Mouse (Mus musculus): ENCODE data around the gene Bcl9l.
"Not testable (repeated sequence)": the region's sequence is repeated elsewhere in the genome, so short reads cannot be mapped to it uniquely, and the experiment has no call there.

Bcl9l gene

DNA sequence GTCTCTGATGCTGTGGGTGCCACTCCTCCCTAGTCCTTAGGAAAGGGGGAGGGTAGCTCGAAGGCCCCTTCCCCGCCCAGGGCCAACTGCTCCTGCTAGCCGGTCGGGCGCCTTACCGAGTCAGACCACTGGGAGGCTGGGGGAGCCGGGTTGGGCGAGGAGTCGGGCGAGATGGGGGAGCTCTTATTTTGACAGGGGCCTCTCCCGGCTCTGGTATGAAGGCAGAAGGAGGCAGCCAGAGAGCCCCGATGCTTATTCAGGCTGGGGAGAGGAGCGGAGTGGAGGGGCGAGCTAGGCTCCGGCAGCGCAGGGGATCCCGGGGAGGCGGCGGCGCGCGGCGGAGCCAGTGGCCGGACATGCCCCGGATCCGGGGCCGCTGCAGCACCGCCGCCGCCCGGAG lies at the start of gene Bcl9l:
TSS of gene Bcl9l (plus strand) at position 274 of the 400 bp plus-strand sequence.
- peak; percentile 96 for DNase-seq (ENCODE audit: inconsistent ontology term)

DNA sequence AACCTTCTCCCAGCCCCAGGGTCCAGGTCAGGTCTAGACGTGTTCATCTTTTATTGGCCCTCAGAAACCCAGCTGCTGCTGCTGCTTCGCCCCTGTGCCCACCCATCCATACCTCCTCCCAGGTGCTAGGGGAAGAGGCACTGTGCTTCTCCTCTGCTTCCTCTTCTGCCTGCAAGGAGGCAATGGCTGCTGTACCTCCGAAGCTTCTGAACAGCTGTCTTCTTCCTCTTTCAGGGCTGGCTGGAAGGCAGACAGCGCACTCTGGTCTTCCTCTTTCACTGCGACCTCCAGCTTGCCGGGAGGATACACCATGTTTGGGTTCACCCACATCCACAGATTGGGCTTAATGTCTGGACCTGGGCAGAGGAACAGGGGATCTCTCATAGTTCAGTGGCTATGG lies 46.9 kb upstream of the Bcl9l start:
- DNase-seq (ENCODE audit: inconsistent ontology term), result no peak

DNA sequence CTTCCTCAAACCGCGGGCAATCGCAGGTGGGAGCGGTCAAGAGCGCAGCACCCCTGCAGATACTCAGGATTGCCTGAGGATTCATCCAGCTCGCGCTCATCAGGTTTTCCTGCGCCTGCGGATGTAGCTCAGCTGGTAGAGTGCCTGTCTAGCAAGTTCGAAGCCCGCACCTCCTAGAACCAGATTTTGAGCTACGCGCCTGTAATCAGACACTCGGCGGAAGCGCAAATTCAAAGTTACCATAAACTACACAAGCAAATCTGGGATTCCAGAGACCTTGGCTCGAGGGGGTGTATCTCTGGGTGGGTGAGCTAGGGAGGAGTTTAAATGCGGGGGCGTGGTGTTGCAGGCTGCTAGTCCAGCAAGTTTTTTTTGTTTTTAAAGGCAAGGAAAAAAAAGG lies 41.7 kb upstream of the Bcl9l start, which contains the start of gene Foxr1:
TSS of gene Foxr1 (minus strand) at position 176 of the 400 bp plus-strand sequence.
- no peak for DNase-seq (ENCODE audit: inconsistent ontology term)

DNA sequence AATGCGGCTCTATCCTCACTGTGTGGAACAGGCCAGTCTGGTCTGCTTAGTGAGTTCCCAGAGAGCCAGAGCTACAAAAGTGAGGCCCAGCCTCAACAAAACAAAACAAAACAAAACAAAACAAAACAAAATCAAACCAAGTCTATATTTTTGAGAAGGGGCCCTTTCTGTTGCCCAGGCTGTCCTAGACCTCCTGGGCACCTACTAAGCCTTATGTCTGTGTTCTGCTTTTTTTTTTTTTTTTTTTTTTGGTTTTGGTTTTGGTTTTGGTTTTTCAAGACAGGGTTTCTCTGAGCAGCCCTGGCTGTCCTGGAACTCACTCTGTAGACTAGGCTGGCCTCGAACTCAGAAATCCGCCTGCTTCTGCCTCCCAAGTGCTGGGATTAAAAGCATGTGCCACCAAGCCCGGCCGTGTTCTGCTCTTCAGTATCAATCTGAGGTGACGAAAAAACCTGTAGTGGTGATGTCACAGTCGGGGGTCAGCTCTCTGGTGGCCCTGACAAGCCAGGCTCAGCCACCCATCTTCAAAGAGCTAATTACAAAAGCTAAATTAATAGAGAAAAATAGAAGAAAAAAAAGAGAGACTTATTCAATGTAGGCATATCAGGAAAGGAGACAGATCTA lies 38.1 kb upstream of the Bcl9l start:
- DNase-seq (ENCODE audit: inconsistent ontology term), result not testable (repeated sequence)

DNA sequence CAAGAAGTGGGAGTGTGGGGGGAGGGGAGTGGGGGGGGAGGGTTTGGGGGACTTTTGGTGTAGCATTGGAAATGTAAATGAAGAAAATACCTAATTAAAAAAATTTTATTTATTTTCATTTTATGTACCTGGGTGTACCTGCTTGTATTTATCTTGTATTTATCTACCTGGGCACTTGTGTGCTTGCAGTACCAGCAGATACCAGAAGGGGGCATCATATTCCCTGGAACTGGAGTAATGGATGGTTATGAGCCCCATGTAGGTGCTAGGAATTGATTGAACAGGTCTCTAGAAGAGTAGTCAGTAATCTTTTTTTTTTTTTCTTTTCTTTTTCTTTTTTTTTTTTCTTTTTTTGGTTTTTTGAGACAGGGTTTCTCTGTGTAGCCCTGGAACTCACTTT lies 32.2 kb upstream of the Bcl9l start:
- no peak for DNase-seq (ENCODE audit: inconsistent ontology term)

DNA sequence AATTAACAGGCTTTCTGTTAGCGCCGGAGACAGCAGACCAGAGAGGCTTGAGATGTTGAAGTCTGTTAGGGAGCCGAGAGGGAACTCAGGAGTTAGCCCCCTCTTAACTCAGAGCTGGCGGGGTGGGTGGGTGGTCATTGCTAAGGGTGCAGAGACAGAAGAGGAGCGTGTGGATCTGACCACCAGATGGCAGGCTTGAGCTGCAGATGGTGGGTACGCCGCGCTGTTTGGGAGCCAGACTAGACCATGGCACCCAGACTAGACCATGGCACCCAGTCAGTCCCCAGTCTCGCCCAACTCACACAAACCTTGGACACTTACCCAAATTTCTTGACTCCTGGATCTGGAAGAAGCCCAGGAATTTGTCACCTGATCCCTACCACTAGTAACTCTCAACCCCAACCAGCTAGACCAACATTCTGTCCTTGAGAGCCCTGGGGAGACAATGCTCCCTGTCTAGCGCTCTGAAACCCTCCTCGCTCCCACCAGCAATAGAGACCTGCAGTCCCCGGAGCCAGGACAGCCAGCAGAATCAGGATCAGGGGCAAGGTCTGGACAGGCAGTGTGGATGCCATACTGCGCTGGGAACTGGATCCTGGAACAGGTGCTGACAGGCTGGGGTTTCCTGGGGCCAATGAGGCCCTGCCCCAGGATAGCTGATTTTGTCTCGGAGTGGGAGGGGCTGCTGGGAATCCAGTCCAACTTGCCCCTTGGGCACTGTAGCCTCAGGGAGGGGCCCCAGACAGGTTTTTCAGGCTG lies 28.3 kb upstream of the Bcl9l start:
- peak; percentile 64 for DNase-seq (ENCODE audit: inconsistent ontology term)

DNA sequence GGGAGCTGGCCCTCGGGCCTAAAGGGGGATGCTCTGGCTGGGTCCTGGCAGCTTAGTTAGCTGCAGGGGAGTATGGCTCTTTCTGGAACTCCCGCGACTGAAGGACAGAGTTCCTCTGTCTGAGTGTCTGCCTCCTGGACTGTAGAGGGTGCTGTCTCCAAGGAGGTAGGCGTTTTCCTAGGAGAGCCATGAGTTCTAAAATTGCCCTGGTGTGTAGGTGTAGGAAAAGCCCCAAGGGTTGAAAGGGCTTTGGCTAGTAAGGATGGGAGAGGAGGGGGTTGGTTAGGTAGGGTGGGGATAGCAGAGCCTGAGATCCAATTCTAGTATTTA lies 27.8 kb upstream of the Bcl9l start, which contains the start of gene Upk2:
TSS of gene Upk2 (minus strand) at position 86 of the 330 bp plus-strand sequence.
- no peak for DNase-seq (ENCODE audit: inconsistent ontology term)

DNA sequence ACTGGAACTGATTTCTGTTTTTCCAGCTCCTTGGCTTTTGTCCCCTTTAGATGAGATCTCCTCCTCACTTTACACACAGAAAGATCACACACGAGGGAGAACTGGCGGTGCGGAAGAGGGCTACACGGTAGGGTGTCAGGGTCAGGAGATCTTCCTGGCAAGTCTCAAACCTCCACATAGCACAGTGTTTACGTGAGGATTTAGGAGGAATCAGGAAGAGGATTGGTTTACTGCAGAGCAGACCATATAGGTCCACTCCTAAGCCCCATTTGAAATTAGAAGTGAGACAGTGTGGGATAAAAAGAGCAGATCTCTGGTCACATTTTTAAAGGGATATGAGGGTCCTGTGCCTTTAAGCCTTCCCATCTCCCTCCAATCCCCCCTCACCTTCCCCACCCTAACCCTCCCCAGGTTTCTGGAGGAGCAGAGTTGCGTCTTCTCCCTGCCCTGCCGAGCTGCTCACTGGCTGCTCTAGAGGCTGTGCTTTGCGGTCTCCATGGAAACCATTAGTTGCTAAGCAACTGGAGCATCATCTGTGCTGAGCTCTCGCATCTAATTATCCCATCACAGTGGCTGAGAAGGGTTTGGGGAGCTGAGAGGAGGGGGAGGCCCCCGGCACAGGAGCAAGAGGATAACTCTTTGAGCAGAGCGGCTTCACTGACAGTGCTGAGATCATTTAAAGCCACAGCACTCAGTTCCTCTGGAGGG lies 25.4 kb upstream of the Bcl9l start:
- DNase-seq (ENCODE audit: inconsistent ontology term), result peak; percentile 68

DNA sequence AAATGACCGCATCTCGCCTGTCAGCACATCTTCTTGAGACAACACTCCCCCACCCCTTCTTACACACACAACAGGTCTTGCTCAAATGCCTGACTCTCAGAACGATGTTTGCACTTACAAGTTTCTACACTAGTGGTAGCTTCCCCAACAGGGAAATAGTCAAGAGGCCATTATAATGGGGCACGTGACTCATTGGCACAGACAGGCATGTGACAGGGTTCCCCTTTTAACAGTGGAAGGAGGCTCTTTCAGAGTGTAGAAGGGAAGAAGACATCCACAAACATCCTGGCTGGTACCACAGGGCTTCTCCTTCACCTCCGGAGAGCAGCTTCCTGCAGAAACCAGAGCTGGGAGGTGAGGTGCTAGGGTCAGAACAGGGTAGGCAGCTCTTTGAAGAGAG lies 20.7 kb upstream of the Bcl9l start:
- no peak for DNase-seq (ENCODE audit: inconsistent ontology term)

DNA sequence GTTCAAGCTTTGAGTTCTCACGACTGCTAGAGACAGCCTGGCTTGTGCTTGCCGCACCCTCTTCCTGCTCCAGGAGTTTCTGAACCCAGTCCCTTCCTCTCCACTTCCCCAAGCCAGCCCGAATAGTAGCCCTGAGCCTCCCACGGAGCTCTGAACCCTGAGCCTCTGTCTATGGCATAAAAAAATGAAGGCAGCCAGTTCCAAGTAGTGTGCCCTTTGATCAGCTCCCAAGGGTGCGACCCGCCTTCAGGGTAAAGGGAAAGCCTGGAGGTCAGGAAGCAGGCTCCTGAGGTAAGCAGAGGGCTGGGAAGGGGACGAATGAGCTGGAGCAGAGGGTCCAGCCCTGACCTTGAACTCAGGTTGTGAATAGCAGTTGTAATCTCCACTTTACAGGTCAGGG lies 14.4 kb upstream of the Bcl9l start:
- no peak for DNase-seq (ENCODE audit: inconsistent ontology term)

DNA sequence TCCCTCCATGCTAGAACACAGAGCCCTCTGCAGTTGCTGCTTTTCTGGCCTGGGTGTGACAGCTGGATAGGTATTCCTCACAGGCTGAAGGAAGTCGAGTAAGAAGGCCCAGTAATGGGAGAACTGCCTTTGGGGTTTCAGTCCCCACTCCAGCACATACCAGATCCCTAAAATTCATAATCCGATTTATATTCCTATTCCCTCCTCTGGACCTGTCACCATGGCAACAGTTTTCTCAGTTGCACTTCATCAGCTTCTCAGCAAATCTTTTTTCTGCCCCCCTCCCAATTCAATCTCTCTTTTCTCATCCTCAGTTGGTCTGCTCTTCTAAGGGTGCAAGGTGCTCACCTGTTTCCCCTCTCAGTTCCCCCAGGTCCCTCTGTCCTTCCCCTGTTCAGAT lies 13.8 kb upstream of the Bcl9l start:
- no peak for DNase-seq (ENCODE audit: inconsistent ontology term)

DNA sequence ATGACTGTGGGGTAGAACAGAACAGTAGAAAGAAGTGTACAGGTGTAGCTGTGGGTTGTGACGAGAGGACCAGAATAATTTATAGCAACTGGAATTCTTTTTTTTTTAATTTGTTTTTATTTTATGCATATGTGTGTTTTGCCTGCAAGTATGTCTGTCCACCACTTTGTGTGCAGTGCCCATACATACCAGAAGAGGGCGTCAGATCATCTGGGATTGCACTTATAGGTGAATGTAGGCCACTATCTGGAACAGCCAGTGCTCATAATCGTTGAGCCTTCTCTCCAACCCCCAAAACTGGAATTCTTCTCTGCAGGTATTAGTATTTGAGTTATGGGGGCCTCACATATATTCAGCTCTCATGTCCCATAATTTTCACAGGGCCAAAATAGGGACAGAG lies 9.4 kb upstream of the Bcl9l start:
- DNase-seq (ENCODE audit: inconsistent ontology term), result no peak

DNA sequence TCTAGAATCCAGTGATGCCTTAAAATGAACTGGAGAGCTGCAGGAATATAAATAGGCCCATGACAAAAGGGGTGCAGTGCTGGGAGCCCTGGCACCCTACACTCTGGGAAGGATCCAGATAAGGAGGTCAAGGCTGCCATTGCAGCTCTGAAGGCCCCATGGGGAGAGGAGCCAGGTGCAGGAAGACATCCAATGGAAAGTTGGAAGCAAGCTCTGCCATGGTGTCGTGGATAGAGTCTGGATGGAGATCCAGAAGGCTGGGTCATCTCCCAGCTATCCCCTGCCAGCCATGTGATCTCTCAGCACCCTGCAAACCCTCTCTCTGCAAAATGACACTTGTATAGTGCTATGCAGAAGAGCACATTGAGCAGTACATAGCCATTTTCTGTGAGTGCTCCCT lies 8.3 kb upstream of the Bcl9l start:
- no peak for DNase-seq (ENCODE audit: inconsistent ontology term)

DNA sequence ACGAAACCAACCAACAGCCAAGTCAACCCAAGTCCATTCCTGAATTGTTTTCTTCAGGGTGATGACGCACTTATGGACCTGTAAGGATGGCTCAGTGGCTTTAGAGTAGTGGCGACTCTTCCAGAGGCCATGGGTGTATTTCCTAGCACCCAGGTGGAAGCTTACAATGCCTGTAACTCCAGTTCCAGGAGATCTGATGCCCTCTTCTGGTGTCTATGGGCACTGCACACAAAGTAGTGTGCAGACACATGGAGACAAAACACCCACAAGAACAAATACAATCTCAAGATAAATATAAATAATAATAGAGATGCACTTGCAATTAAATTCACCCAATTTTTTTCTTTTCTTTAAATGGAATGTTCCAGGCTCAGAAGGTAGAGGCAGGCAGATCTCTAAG lies 6.7 kb upstream of the Bcl9l start:
- DNase-seq (ENCODE audit: inconsistent ontology term), result no peak

DNA sequence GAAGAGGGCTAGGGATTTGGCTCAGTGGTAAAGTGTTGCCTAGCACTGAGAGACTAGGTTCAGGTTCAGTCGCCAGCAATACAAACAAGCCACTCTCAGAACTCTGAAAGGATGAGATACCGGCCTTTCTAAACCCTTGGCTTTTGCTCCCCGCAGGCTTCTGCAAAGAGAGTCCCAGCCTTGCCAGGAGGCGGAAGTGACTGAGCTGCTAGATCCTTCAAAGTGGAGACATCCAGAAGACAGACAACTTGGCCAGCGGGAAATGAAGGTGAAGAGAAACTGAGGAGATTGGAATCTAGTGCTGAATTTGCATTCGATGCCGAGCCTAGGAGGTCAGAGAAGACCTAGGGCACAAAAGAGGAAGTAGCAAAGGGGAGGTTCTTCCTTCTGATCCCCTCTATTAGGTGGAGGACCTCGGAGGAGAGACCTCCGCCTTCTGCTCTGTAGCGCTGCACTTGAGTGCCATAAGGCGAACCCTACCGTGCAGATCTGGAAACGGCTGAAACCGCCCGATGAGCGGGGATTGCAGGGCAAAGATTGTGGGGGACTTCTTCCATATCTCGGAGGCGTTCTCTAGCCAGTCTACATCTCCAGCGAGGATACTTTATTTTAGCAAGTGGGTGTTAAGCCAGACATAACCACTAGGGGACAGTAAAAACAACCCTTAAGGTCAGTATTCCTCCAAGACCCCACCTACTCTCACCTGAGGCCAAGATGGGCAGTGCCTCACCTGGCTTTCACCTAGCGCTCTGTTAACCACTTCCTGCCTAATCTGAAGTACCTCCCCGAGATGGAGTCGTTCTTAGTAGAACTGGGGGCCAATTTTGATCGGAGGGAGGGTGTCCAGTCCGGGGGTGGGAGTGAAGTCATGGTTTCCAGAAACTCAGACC lies 5.0 kb upstream of the Bcl9l start:
- peak; percentile 66 for DNase-seq (ENCODE audit: inconsistent ontology term)

DNA sequence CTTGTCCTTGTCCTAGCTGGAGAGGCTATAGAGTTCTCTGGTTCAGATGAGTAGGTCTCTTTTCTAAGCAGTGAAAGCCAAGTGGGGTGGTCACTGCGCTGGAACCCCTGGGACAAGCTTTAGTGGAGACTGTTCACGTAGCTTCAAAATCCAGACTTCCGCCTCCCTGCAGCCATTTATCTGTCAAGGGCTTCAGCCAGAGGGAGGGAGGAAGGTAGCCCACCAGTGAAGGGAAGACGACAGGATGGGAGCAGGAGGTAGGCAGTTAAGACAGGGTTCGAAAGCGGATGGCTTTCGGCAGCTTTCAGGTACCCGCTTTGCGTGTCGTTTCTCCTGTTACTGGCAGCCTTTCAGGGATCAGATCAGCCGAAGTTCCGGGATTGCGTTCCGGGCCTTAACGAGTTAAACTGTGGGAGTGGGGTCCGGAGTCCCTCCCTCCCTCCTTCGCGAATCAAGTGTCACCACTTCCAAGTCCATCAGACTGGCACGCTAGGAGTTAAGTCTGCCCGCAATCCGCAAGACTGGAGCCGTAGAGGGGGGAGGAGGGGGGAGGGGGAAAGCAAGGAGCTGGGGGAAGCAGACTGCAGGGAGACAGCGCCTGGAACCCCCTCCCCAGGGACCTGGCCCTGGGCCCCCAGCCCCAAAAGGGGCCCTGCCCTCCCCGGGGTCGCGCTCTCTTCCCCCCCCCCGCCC lies 4.2 kb upstream of the Bcl9l start:
- peak; percentile 89 for DNase-seq (ENCODE audit: inconsistent ontology term)

DNA sequence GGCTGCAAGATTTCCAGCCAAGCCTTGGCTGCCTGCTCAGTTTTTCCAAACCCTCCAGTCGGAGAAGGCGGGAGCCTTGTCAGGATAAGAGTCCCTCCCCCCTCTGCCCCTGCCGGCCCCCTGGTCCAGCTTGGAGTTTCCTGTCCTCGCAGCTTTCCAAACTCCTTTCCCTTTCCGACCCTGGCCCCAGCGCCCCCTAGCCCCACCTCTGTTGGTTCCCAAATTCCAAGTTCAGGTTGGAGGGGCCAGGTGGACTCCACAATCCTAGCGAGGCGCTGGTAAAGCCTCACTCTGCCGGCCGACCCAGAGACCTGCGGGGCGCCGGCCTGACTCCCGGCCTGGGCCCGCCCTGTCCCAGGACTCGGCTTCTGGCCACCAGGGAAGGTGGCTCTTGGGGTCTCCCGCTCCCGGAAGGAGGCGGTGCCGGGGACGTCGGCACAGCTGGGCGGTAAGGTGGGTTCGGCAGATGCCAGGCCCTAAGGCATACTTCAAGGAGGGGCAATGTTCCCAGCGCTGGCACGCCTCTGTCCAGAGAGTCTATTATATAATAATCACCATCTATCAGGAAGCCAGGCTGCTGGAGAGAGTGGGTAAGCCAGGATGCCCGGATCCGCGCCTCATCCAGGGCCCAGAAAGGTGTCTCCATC lies 3.5 kb upstream of the Bcl9l start:
- DNase-seq (ENCODE audit: inconsistent ontology term), result peak; percentile 90

DNA sequence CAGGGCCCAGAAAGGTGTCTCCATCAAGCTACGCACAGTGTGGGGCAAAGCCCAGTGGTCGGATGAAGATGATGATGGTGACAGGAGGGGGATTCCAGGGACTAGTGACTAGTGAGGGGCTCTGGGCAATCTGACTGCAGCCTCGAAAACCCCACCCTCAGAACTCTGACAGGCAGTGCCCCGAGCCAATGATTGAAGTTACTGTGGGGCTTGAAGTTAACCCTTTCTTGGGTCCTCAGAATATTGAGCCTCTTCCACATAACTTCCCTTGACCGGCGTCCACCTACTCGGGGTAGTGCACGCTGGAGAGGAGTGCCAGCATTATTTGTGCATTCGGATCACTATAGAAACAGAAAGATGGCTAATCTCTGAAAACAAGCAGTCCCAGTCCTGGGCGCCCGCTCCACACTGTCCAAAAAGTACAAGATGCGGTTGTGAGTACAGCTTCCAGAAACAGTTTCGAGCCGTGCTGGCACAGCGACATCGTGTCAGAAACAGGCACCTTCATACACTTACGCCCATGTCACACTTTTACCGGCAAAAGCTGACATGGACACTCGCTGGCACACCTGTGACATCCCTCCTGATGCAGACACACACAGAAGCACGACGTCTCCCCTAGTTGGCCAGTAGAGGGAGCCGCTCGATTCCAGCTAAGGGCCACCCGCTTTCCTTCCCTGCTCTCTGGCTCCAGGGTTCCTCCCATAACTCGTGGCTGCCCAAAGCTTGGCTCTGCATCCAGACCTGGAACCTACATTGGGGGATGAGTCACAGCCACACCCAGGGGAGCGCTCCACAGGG lies 2.8 kb upstream of the Bcl9l start:
- peak; percentile 94 for DNase-seq (ENCODE audit: inconsistent ontology term)

DNA sequence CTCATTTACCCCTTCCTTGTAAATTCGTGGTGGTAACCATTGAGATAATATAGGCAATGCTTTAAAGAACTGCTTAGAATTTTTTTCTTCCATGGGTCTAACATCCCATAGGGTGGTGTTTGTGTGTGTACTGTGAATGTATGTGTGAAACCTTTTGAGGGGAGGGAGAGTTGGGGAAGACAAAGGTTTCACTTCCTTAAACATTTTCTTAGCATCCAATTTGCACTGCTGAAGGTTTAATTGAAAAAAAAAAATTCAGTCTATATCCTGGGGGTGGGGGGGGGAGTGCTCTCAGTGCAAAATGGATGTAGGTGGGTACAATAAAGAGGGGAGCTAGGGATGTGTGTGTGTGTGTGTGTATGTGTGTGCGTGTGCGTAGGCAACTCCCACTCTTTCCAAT lies 513 bp upstream of the Bcl9l start:
- DNase-seq (ENCODE audit: inconsistent ontology term), result no peak

DNA sequence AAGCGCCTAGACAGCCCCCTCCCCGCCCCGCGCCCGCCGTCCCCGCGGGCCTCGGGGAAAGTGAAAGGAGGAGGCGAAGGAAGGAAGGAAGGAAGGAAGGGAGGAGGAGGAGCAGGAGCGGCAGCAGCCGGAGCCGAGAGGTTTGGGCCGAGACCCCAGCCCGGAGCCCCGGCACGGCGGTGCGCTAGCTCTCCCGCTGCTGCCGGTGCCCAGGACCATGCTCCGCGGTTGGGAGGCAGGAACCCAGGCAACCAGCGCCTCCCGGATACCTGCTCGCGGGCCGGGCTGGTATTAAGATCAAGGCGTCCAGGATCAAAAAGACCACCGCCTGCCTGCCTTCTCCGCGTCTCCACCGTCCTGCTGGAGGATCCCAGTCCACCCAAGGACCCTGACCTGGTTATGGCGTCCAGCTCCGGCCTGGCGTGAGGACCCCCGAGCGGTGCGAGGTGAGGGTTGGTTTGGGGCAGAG lies 450 bp downstream of the Bcl9l start:
- DNase-seq (ENCODE audit: inconsistent ontology term), result peak; percentile 21

Data from Muller cell, postnatal 12 days (primary cell).